Mouse (Mus musculus) stomach, embryonic 16.5 days (tissue): ENCODE results near the gene Synrg. TPM values are rescaled to one million over a fixed set of nuclear protein-coding genes. Genes with fewer than 3 reads are reported as not detected.
A peak's percentile ranks its signal among the peaks of the same experiment; 100 is the strongest.

Experiments used
- ATAC-seq: fragments of 200-750 bp; cut with Nextera tagmentation; 2 replicates; pipeline ENCODE4 v1.8.0; 2017; ENCODE audit warnings: moderate number of reproducible peaks, moderate TSS enrichment; ENCODE audit not compliant: insufficient read depth, low FRiP score
- H3K27ac ChIP-seq: fragments of 300-500 bp; sonication (generic); 2 replicates; pipeline ENCODE4 v1.5.1; 2014; ENCODE audit warnings: low read length
- H3K27me3 ChIP-seq: fragments of 300-500 bp; sonication (generic); 2 replicates; pipeline ENCODE4 v1.6.1; 2014; ENCODE audit warnings: low read length, control low read depth, mixed read lengths; ENCODE audit not compliant: control insufficient read depth, insufficient read depth
- H3K36me3 ChIP-seq: fragments of 300-500 bp; sonication (generic); 2 replicates; pipeline ENCODE4 v1.6.1; 2014; ENCODE audit warnings: low read length; ENCODE audit not compliant: control insufficient read depth, insufficient read depth
- H3K4me1 ChIP-seq: fragments of 300-500 bp; sonication (generic); 2 replicates; pipeline ENCODE4 v1.6.1; 2014; ENCODE audit warnings: low read length, control low read depth, mixed read lengths; ENCODE audit not compliant: control insufficient read depth, insufficient read depth
- H3K4me2 ChIP-seq: fragments of 300-500 bp; sonication (generic); 2 replicates; pipeline ENCODE4 v1.6.1; 2014; ENCODE audit warnings: low read depth, low read length, mixed read lengths
- H3K4me3 ChIP-seq: fragments of 300-500 bp; sonication (generic); replicated peaks from 2 replicates; pipeline ENCODE4 v1.5.1; 2014; ENCODE audit warnings: mild to moderate bottlenecking, low read length
- H3K9ac ChIP-seq: fragments of 300-500 bp; sonication (generic); 2 replicates; pipeline ENCODE4 v1.6.1; 2014; ENCODE audit warnings: low read length
- H3K9me3 ChIP-seq: fragments of 300-500 bp; sonication (generic); replicated peaks from 2 replicates; pipeline ENCODE4 v1.6.1; 2016; ENCODE audit warnings: low read length, control low read depth; ENCODE audit not compliant: control insufficient read depth
- WGBS: fragments of 180-500 bp; shearing (Covaris S2); extraction: QIAGEN DNeasy Blood & Tissue Kit; methylation state at CpG from one replicate; pipeline ENCODE4 v1.1.7; 2014; 5-methylcytosine and 5-hydroxymethylcytosine counted together
- polyA plus RNA-seq: library from polyadenylated mRNA; unstranded; fragments of >200 nt; fragmentation: Nextera tagmentation; extraction: Ambion mirVana; gene quantifications from 2 replicates; pipeline ENCODE4 v1.2.1, GENCODE M21; 2015

The Synrg gene
- polyA plus RNA-seq, 1 experiment from 2014 or later = 11.7 TPM

GRCm38 (mm10) chr11:83976236-83976977 lies 12.2 kb downstream of the Synrg start:
- Histone ChIP-seq H3K4me3 (no peak overlapping the region), H3K36me3 (peaks cover 14% of the 10 kb centered on the region), H3K4me1 (no peaks in the 10 kb centered on the region), H3K9me3 (no peaks in the 10 kb centered on the region), H3K4me2 (no peak overlapping the region), H3K9ac (no peak overlapping the region), H3K27me3 (no peaks in the 10 kb centered on the region), H3K27ac (no peak overlapping the region)
- no peak for ATAC-seq
- 87% methylated on average over 13 of the region's 13 CpGs for WGBS

DNA sequence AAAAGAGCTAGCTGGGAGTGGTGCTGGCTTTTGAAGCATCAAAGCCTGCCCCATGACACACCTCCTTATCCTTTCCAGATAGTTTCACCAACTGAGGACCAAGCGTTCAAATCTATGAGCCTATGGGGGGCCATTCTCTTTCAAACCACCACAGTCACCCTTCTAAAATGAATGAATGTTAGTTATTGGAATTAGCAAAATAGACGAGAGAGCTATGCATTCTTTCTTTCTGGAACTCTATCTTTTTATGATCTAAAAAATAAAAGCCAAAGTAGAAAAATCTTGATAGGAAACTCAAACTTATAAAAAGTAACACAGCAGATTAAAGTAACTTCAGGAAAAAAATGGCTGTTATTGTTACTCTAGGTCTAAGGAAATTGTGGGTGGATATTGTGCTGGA lies 13.6 kb downstream of the Synrg start:
- Histone ChIP-seq H3K4me2 (no peak overlapping the region), H3K9me3 (no peaks in the 10 kb centered on the region), H3K4me1 (no peaks in the 10 kb centered on the region), H3K27ac (no peak overlapping the region), H3K4me3 (no peak overlapping the region), H3K27me3 (no peaks in the 10 kb centered on the region), H3K9ac (no peak overlapping the region), H3K36me3 (peaks cover 18% of the 10 kb centered on the region)
- no peak for ATAC-seq
- WGBS = 87% methylated on average over 2 of the region's 2 CpGs

- no peak overlapping the region for H3K27ac ChIP-seq
- no peaks in the 10 kb centered on the region for H3K4me1 ChIP-seq
- WGBS = 89% methylated on average over 6 of the region's 6 CpGs
- H3K9ac ChIP-seq = no peak overlapping the region
- H3K36me3 ChIP-seq = peaks cover 21% of the 10 kb centered on the region
- H3K27me3 ChIP-seq = no peaks in the 10 kb centered on the region
- no peaks in the 10 kb centered on the region for H3K9me3 ChIP-seq
- H3K4me2 ChIP-seq = no peak overlapping the region
- no peak overlapping the region for H3K4me3 ChIP-seq
- no peak for ATAC-seq
Observed at GRCm38 (mm10) chr11:83979992-83980391, 15.8 kb downstream of the Synrg start.

DNA sequence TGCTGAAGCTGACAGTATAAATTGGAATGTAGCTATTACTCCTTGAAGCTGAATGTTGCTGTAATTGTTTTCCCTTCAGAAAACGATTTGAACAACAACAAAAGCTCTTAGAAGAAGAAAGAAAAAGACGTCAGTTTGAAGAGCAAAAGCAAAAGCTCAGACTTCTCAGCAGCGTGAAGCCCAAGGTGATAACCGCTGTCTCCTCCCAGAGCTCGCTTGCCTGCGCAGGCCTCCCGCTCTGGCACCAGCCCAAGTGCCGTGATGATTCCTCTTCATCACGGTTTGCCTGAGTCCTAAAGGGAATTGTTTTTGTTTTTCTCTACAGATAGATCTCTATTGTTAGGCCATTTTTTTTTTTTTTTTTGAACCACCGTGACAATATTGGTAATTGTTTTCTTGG lies 17.1 kb downstream of the Synrg start:
- no peak overlapping the region for H3K9ac ChIP-seq
- 84% methylated on average over 10 of the region's 10 CpGs for WGBS
- no peaks in the 10 kb centered on the region for H3K27me3 ChIP-seq
- H3K4me3 ChIP-seq = no peak overlapping the region
- H3K4me2 ChIP-seq = no peak overlapping the region
- ATAC-seq = no peak
- H3K27ac ChIP-seq = no peak overlapping the region
- no peaks in the 10 kb centered on the region for H3K4me1 ChIP-seq
- peaks cover 21% of the 10 kb centered on the region for H3K36me3 ChIP-seq
- no peaks in the 10 kb centered on the region for H3K9me3 ChIP-seq

DNA sequence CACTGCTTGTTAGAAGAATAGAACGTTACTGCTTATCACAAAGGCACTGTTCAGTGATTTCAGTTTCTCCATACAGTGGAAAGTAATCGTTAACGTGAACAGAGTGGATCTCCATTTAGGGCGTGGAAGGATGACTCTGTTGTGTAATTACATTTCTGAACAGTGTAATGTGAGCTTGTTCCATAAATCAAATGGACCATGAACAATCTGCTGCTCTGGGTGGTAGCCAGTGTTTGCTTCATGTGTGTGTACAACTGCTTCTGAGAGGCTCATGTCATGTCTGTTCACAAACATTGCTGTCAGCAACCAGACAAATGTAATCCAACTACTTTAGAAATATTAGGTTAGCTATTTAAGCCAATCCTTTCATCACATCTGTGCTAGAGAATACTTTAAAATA lies 27.5 kb downstream of the Synrg start:
- H3K27me3 ChIP-seq = no peaks in the 10 kb centered on the region
- ATAC-seq = no peak
- H3K9me3 ChIP-seq = no peaks in the 10 kb centered on the region
- peaks cover 3% of the 10 kb centered on the region; the same call in 1 of the 2 replicates for H3K36me3 ChIP-seq
- no peak overlapping the region for H3K4me2 ChIP-seq
- no peak overlapping the region for H3K27ac ChIP-seq
- no peaks in the 10 kb centered on the region for H3K4me1 ChIP-seq
- 68% methylated on average over 4 of the region's 4 CpGs for WGBS
- no peak overlapping the region for H3K9ac ChIP-seq
- no peak overlapping the region for H3K4me3 ChIP-seq

DNA sequence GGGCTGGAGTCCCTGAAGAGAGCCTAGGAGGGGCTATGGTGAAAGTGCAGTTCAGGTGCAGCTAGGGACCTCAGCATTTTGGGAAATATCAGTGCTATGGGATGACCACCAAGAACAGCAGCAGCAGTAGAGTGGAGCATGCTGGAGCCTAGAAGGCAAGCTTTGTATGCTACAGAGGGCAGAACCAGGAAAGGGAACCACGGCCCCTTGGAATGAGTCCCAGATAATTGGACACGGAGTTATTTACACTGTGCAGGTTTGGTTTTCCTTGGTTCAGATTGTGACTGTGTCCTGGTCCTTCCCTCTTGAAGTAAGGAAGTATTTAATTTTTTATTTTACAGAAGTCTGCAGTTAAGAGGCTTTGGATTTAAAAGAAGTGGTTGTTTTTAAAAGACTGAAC lies 29.2 kb downstream of the Synrg start:
- H3K4me1 ChIP-seq = no peaks in the 10 kb centered on the region
- ATAC-seq = peak; percentile 50; the same call in 1 of the 2 replicates
- 33% methylated on average over 2 of the region's 2 CpGs for WGBS
- no peak overlapping the region for H3K4me2 ChIP-seq
- H3K4me3 ChIP-seq = no peak overlapping the region
- peak overlapping the region; percentile 12; the same call in 1 of the 2 replicates for H3K27ac ChIP-seq
- H3K27me3 ChIP-seq = no peaks in the 10 kb centered on the region
- peaks cover 3% of the 10 kb centered on the region; the same call in 1 of the 2 replicates for H3K36me3 ChIP-seq
- no peak overlapping the region for H3K9ac ChIP-seq
- no peaks in the 10 kb centered on the region for H3K9me3 ChIP-seq

GRCm38 (mm10) chr11:83994481-83994880 lies 30.3 kb downstream of the Synrg start:
- no peak for ATAC-seq
- no peak overlapping the region for H3K4me3 ChIP-seq
- WGBS = 70% methylated on average over 3 of the region's 3 CpGs
- no peak overlapping the region for H3K9ac ChIP-seq
- no peaks in the 10 kb centered on the region for H3K4me1 ChIP-seq
- no peaks in the 10 kb centered on the region for H3K27me3 ChIP-seq
- H3K36me3 ChIP-seq = peaks cover 3% of the 10 kb centered on the region; the same call in 1 of the 2 replicates
- no peak overlapping the region for H3K4me2 ChIP-seq
- H3K9me3 ChIP-seq = no peaks in the 10 kb centered on the region
- H3K27ac ChIP-seq = no peak overlapping the region

DNA sequence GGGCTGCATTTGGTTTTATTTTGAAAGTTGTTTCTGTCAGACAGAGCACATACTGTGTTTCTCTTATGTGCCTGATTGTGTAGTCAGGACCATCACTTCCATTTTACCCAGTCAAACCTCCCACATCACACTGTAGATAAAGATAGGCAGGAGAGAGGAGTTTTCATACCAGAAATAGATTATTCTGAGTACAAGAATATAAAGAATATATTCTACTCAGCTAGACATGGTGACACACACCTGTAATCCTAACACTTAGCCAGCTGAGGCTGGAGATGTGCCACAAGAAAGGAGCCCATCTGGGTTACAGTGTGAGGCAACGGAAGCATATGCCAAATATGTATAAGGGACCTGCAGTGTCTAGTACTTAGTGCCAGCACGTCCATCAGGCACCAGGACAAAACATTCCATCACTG lies 31.3 kb downstream of the Synrg start:
- peaks cover 3% of the 10 kb centered on the region; the same call in 1 of the 2 replicates for H3K36me3 ChIP-seq
- H3K4me1 ChIP-seq = no peaks in the 10 kb centered on the region
- no peak overlapping the region for H3K4me2 ChIP-seq
- no peak overlapping the region for H3K4me3 ChIP-seq
- 84% methylated on average over 2 of the region's 2 CpGs for WGBS
- no peak for ATAC-seq
- no peaks in the 10 kb centered on the region for H3K9me3 ChIP-seq
- no peak overlapping the region for H3K9ac ChIP-seq
- no peaks in the 10 kb centered on the region for H3K27me3 ChIP-seq
- H3K27ac ChIP-seq = no peak overlapping the region

GRCm38 (mm10) chr11:83997171-83997868 lies 33.1 kb downstream of the Synrg start:
- Histone ChIP-seq H3K4me1 (no peaks in the 10 kb centered on the region), H3K36me3 (peaks cover 3% of the 10 kb centered on the region; the same call in 1 of the 2 replicates), H3K27ac (0 out of 2 replicates have a peak overlapping the region, but pooled peaks have one; percentile 33), H3K9me3 (no peaks in the 10 kb centered on the region), H3K27me3 (no peaks in the 10 kb centered on the region), H3K9ac (no peak overlapping the region), H3K4me3 (no peak overlapping the region), H3K4me2 (no peak overlapping the region)
- WGBS = 70% methylated on average over 5 of the region's 5 CpGs
- ATAC-seq = peak; percentile 76; the same call in 1 of the 2 replicates
